9 mouse cellular contexts compared by ENCODE assay signal in the genomic region with DNA sequence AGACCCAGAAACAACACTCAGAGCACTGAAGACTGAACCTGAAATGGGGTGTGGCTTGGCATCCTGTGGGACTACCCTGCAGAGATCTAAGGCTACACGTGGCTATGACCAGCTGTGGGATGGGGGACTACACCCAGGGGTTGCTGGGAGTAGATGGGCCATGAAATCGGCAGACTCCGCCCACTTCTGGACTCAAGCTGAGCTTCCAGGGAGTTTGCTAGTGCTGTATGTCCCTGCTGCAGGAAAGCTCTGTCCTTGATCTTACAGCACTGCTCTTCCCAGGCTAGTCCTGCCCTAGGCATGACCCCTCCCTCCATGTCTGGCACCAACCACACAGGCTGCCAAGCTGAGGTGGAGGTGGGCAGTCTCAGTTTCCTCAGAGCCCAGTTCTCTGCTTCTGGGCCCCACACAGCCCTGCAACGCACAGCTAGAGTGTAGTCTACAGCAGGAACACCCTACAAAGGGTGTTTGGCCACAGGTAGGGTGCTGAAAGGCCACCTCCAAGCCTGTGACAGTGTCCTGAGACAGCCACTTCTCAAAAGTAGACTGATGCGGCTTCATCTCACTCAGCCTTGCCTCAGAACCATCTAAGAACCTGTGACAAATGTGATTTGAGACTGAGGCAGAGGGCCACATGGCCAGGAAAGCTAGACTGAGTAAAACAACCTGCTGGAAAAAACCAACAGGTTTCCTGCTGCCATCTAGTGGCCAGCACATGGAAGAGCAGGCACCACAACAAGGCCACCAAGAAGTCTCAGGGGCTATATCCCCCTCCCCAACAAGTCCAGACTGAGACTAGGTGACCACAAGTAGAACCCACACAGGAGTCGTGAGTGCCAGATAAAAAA. TPM values are rescaled to one million over a fixed set of nuclear protein-coding genes. Genes with fewer than 3 reads are reported as not detected.
DNase-seq lines count a peak whose midpoint lies in the region; ATAC-seq lines count a peak whose summit lies in the region.
"Had no signal": no experiment of that assay in that cellular context is flagged by ENCODE, and none has a peak within 500 bp of the region (broad histone marks: within the 10 kb centered on the region; RNA-seq: fewer than 3 reads in every experiment).

No protein-coding gene starts in this region.

- no peaks in the 10 kb centered on the region for H3K9me3 ChIP-seq in midbrain, embryonic 15.5 days

- no peaks in the 10 kb centered on the region for H3K27me3 ChIP-seq in midbrain, embryonic 15.5 days (replicated peaks)

- peaks cover 7% of the 10 kb centered on the region; the same call in 1 of the 2 replicates for H3K4me1 ChIP-seq in midbrain, embryonic 15.5 days

- ATAC-seq in midbrain, embryonic 15.5 days (replicated peaks): peak; percentile 50

- H3K4me2 ChIP-seq in midbrain, embryonic 15.5 days: no peak overlapping the region

- no peak overlapping the region for H3K4me3 ChIP-seq in midbrain, embryonic 15.5 days

- peak; percentile 50 to 59 for DNase-seq in adrenal gland, adult 18-20 months (ENCODE audit: low spot score in 2 of 2)
- DNase-seq in adrenal gland, postnatal 25 days: no peak
- DNase-seq in WW6 (ENCODE audit: low read depth, low spot score): peak; percentile 59
- peak; percentile 70 for DNase-seq in embryo, embryonic 9.5 days (ENCODE audit: extremely low spot score)
- DNase-seq in heart, postnatal 10 days: peak; percentile 77 to 79
- peak; percentile 68 for DNase-seq in left cerebral cortex, postnatal 25 days (ENCODE audit: low spot score in 2 of 2)
- DNase-seq in thymus, postnatal 14 days: peak; percentile 39

- intact Hi-C loops in heart, postnatal 10 days (cut with DNase I): loop anchor here (1.0 kb wide), 2 partner anchors 59 to 121 kb away; no protein-coding TSS in a partner anchor
- intact Hi-C loops in left cerebral cortex, postnatal 25 days (cut with DNase I): loop anchor here (1.0 to 5.0 kb wide), 3 partner anchors 59 to 324 kb away; a partner anchor contains a TSS

- WGBS in midbrain, embryonic 15.5 days: 29% methylated on average over 6 of the region's 6 CpGs

- H3K36me3 ChIP-seq in midbrain, embryonic 15.5 days (replicated peaks): no peaks in the 10 kb centered on the region

- H3K27ac ChIP-seq in midbrain, embryonic 15.5 days: no peak overlapping the region
- H3K27ac ChIP-seq: macrophage had no signal

- no peak overlapping the region for H3K9ac ChIP-seq in midbrain, embryonic 15.5 days

RNA-seq across cellular contexts. Expression of a gene that starts 52.2 kb away (rescaled TPM):
- total RNA-seq in adrenal gland, adult 18-20 months (2021): 10 to 100 TPM; 43.7 to 57.9 TPM
- 44.1 and 46.6 TPM in 2 replicates for total RNA-seq in adrenal gland, postnatal 25 days (2021)
- 100 to 1,000 TPM; 184 to 197 TPM for total RNA-seq in heart, postnatal 10 days (2021)
- 10 to 100 TPM; 55.2 to 58.6 TPM for total RNA-seq in left cerebral cortex, postnatal 25 days (2021)
- polyA plus RNA-seq in midbrain, embryonic 15.5 days (2015; fragmentation: Nextera tagmentation; extraction: Ambion mirVana): 33.9 and 42.1 TPM in 2 replicates
